Mouse (Mus musculus) lung, postnatal 4 days (tissue): ENCODE results near the gene Gm21828.
"Not testable (repeated sequence)": the region's sequence is repeated elsewhere in the genome, so short reads cannot be mapped to it uniquely, and the experiment has no call there.

Source experiments
- DNase-seq, 2 experiments: peaks; one replicate each; pipeline ENCODE4 v3.0.0; 2021

The Gm21828 gene

DNA sequence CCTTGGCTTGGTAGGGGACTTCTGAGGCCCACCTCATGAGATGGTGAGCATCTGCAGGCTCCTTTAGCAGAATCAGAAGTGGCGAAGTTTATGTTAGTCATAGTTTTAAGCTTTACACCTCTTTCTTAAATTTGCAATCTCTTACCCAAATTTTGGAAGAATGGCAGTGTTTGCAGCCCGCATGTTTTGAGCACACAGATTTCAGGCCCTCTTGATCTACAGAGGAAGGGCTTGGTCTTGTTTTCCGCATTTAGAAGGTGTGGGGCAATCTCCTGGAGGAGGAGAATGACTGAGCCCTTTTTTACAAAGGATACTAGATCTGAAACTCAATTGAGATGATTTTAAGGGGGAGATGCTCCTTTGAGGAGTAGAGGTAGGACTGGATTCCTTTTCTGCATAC lies at the start of gene Gm21828:
Gene Gm21828, minus strand, starts transcription at position 101 of the 400 bp plus-strand sequence.
- not testable (repeated sequence) for DNase-seq

- DNase-seq: not testable (repeated sequence)
These were observed 28.4 kb upstream of the Gm21828 start, which contains the start of the genes Gm21440 and Gm21454 for GRCm38 (mm10) chrY:13252091-13252490. Gene Gm21440 (plus strand): TSS chrY:13252391. Gene Gm21454 (plus strand): TSS chrY:13252442.
